Mouse (Mus musculus) spleen, postnatal 10 days (tissue): ENCODE measurements at regions not wholly inside any gene's neighbourhood (a gene's known extent, or its start where the extent isn't known, plus 50 kb on each side); places are given as distances from the start of the nearest gene placed in this dataset.

Source experiments
- DNase-seq, 2 experiments: peaks; one replicate each; pipeline ENCODE4 v3.0.0; 2021 to 2022; ENCODE audit warnings: low spot score in 2 of 2

GRCm38 (mm10) chr5:50126177-50126576 is 67.4 kb upstream of the Adgra3 start:
- peak in 1 of 2 experiments; percentile 22 for DNase-seq

GRCm38 (mm10) chr5:50125676-50126075 is 66.9 kb upstream of the Adgra3 start:
- no peak for DNase-seq

- DNase-seq: no peak
Observed at GRCm38 (mm10) chr5:50122829-50123241, 64.0 kb upstream of the Adgra3 start.

GRCm38 (mm10) chr5:50119860-50120259 is 61.1 kb upstream of the Adgra3 start:
- no peak for DNase-seq
